Mouse (Mus musculus) heart, embryonic 11.5 days (tissue): ENCODE measurements around the gene Ak8. TPM values are rescaled to one million over a fixed set of nuclear protein-coding genes. Genes with fewer than 3 reads are reported as not detected.

Experiments used
- ATAC-seq: fragments of 200-750 bp; cut with Nextera tagmentation; replicated peaks from 2 replicates; pipeline ENCODE4 v1.8.0; 2017; ENCODE audit warnings: moderate library complexity; ENCODE audit not compliant: insufficient number of reproducible peaks, low FRiP score, low TSS enrichment
- H3K27ac ChIP-seq: fragments of 300-500 bp; sonication (generic); 2 replicates; pipeline ENCODE4 v1.5.1; 2014; ENCODE audit warnings: mild to moderate bottlenecking, low read depth, low read length
- H3K27me3 ChIP-seq: fragments of 300-500 bp; sonication (generic); 2 replicates; pipeline ENCODE4 v1.6.1; 2014; ENCODE audit warnings: mild to moderate bottlenecking, low read length, mixed read lengths; ENCODE audit not compliant: control insufficient read depth, insufficient read depth
- H3K36me3 ChIP-seq: fragments of 300-500 bp; sonication (generic); 2 replicates; pipeline ENCODE4 v1.6.1; 2014; ENCODE audit warnings: mild to moderate bottlenecking, low read length, moderate library complexity, mixed read lengths; ENCODE audit not compliant: control insufficient read depth, insufficient read depth
- H3K4me1 ChIP-seq: fragments of 300-500 bp; sonication (generic); 2 replicates; pipeline ENCODE4 v1.6.1; 2014; ENCODE audit warnings: low read length; ENCODE audit not compliant: control insufficient read depth, insufficient read depth
- H3K4me2 ChIP-seq: fragments of 300-500 bp; sonication (generic); 2 replicates; pipeline ENCODE4 v1.6.1; 2014; ENCODE audit warnings: mild to moderate bottlenecking, moderate library complexity
- H3K4me3 ChIP-seq: fragments of 300-500 bp; sonication (generic); 2 replicates; pipeline ENCODE4 v1.5.1; 2014; ENCODE audit warnings: low read depth, low read length
- H3K9ac ChIP-seq: fragments of 300-500 bp; sonication (generic); 2 replicates; pipeline ENCODE4 v1.6.1; 2014; ENCODE audit warnings: mild to moderate bottlenecking, low read depth, low read length, moderate library complexity
- H3K9me3 ChIP-seq: fragments of 300-500 bp; sonication (generic); replicated peaks from 2 replicates; pipeline ENCODE4 v1.6.1; 2016; ENCODE audit warnings: low read length; ENCODE audit not compliant: control insufficient read depth
- WGBS: fragments of 180-500 bp; shearing (Covaris S2); extraction: QIAGEN DNeasy Blood & Tissue Kit; methylation state at CpG from one replicate; pipeline ENCODE4 v1.1.7; 2014; ENCODE audit not compliant: insufficient replicate concordance; 5-methylcytosine and 5-hydroxymethylcytosine counted together
- polyA plus RNA-seq: library from polyadenylated mRNA; unstranded; fragments of >200 nt; fragmentation: Nextera tagmentation; extraction: Ambion mirVana; gene quantifications from 2 replicates; pipeline ENCODE4 v1.2.1, GENCODE M21; 2014

Ak8 gene
- polyA plus RNA-seq, 1 experiment from 2014 or later: 1.2 TPM

DNA sequence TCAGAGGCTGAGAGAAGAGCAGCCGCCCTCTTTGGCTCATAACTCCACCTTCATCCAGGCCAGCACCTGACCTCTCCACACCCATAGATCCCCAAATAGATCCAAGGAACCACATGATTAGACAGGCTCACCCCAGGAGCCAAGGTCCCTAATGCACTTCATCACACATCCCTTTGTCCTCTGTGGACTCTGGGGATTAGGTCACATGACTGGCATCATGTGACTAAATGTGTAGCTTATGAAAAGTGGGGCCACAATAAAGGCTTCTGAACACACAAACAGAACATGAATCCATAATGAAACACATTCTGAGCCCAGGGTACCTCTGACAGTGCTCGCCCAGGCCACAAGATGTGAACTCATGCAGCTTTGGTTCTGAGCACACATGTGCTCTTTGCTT, 67.1 kb downstream of the Ak8 start:
- Histone ChIP-seq H3K27me3 (no peaks in the 10 kb centered on the region; the same call in 1 of the 2 replicates), H3K9me3 (no peaks in the 10 kb centered on the region), H3K4me2 (no peak overlapping the region), H3K4me3 (no peak overlapping the region), H3K4me1 (0 out of 2 replicates have a peak, but pooled peaks cover 3% of the 10 kb centered on the region), H3K27ac (no peak overlapping the region), H3K36me3 (no peaks in the 10 kb centered on the region), H3K9ac (no peak overlapping the region)
- WGBS: 80% methylated on average over 2 of the region's 2 CpGs
- no peak for ATAC-seq

DNA sequence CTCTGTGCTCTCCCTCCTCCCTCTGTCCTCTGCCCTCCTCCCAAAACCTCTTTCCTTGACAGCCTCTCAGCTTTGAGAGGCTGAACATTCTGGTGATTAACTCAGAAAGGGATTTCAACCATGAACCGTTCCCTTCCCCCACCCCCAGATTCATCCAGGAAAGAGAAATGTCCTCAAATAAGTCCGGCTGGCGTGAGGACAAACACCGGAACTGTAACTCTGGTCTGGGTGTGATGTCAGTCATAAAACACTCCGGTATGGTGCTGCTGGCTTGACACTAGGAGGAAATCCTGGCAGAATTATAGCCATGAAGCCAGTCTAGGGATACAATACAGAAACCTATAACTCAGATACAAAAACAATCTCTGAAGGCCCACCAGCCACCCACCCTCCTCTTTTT, 70.7 kb downstream of the Ak8 start:
- no peak overlapping the region for H3K4me2 ChIP-seq
- no peaks in the 10 kb centered on the region for H3K36me3 ChIP-seq
- H3K27ac ChIP-seq: no peak overlapping the region
- WGBS: 50% methylated on average over 5 of the region's 5 CpGs
- H3K9ac ChIP-seq: no peak overlapping the region
- H3K9me3 ChIP-seq: no peaks in the 10 kb centered on the region
- H3K4me1 ChIP-seq: peaks cover 12% of the 10 kb centered on the region
- H3K27me3 ChIP-seq: no peaks in the 10 kb centered on the region
- ATAC-seq: no peak
- H3K4me3 ChIP-seq: no peak overlapping the region

DNA sequence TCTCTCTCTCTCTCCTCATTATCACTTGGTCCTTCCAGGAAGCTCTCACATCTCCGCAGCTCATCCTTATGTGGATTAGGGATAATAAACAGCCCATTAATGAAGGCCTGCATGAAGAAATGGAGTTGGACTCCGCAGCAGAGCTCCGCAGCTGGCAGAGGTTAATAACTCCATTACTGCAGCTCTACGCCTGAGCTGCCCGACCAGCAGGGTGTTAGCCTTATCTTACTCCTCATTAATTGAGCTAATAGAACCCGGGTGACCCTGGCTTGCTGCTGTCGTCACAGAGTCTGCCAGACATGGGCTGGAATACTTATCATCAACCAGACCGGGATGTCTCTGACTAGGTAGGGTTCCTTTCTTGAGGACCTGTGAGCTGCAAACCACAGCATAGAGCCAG, 74.1 kb downstream of the Ak8 start:
- Histone ChIP-seq H3K9me3 (no peaks in the 10 kb centered on the region), H3K27ac (no peak overlapping the region), H3K9ac (no peak overlapping the region), H3K4me1 (peaks cover 27% of the 10 kb centered on the region), H3K4me2 (no peak overlapping the region), H3K4me3 (no peak overlapping the region), H3K36me3 (no peaks in the 10 kb centered on the region), H3K27me3 (no peaks in the 10 kb centered on the region)
- WGBS: 38% methylated on average over 8 of the region's 8 CpGs
- no peak for ATAC-seq

GRCm38 (mm10) chr2:28776728-28777127, 76.8 kb downstream of the Ak8 start:
- no peaks in the 10 kb centered on the region for H3K27me3 ChIP-seq
- no peaks in the 10 kb centered on the region for H3K36me3 ChIP-seq
- H3K9me3 ChIP-seq: no peaks in the 10 kb centered on the region
- H3K27ac ChIP-seq: no peak overlapping the region
- no peak for ATAC-seq
- H3K4me3 ChIP-seq: no peak overlapping the region
- peaks cover 24% of the 10 kb centered on the region for H3K4me1 ChIP-seq
- no peak overlapping the region for H3K9ac ChIP-seq
- WGBS: 61% methylated on average over 2 of the region's 2 CpGs
- H3K4me2 ChIP-seq: no peak overlapping the region

DNA sequence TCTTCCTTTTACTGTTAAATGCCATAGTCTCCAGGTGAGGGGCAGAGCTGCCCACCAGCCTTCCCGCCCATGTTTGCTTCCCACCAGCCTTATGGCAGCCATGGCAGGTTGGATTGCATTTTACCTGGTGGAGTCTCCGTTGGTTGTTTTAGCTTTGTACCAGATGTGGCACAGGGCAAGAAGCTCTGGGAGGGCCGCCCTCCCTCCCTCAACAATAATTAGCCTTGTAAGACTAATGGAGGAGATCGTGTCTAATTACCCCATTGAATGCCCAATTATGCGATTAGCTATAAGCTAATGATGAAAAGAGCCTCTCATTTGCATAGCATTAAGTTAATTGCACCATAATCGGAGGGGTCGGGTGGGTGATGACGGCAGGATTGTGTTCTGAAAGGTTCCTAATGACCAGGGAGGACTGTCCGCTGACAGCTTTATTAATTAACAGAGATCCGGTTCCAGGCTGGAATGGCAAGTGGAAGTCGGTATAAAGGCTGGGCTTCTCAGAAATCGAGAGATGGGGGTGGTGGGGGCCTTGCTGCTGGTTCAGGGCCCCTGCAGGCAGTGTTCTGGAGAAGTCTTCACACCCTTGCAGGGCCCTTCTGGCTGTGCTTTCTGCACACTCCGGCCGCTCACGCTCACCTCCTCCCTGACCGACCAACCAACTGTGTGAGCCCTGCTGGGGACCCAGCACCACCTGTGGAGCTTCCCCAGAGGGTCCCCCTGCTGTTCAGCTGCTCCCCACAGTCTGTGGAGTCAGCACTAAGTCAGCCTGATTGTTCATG, 80.2 kb downstream of the Ak8 start:
- Histone ChIP-seq H3K36me3 (no peaks in the 10 kb centered on the region), H3K27ac (no peak overlapping the region), H3K9ac (no peak overlapping the region), H3K9me3 (no peaks in the 10 kb centered on the region), H3K4me3 (no peak overlapping the region), H3K27me3 (no peaks in the 10 kb centered on the region), H3K4me2 (no peak overlapping the region), H3K4me1 (peaks cover 20% of the 10 kb centered on the region)
- WGBS: 71% methylated on average over 16 of the region's 16 CpGs
- no peak for ATAC-seq

GRCm38 (mm10) chr2:28781310-28781709, 81.3 kb downstream of the Ak8 start:
- 84% methylated on average over 4 of the region's 4 CpGs for WGBS
- Histone ChIP-seq H3K9ac (no peak overlapping the region), H3K4me3 (no peak overlapping the region), H3K36me3 (no peaks in the 10 kb centered on the region), H3K4me2 (no peak overlapping the region), H3K27me3 (no peaks in the 10 kb centered on the region), H3K4me1 (peaks cover 13% of the 10 kb centered on the region; the same call in 1 of the 2 replicates), H3K27ac (no peak overlapping the region), H3K9me3 (no peaks in the 10 kb centered on the region)
- ATAC-seq: no peak

GRCm38 (mm10) chr2:28786355-28787066, 86.5 kb downstream of the Ak8 start:
- Histone ChIP-seq H3K9me3 (no peaks in the 10 kb centered on the region), H3K27ac (no peak overlapping the region), H3K4me2 (no peak overlapping the region), H3K4me3 (no peak overlapping the region), H3K4me1 (no peaks in the 10 kb centered on the region), H3K27me3 (no peaks in the 10 kb centered on the region), H3K9ac (no peak overlapping the region), H3K36me3 (no peaks in the 10 kb centered on the region)
- 76% methylated on average over 16 of the region's 16 CpGs for WGBS
- no peak for ATAC-seq

- no peak for ATAC-seq
- WGBS: 71% methylated on average over 6 of the region's 6 CpGs
- Histone ChIP-seq H3K4me2 (no peak overlapping the region), H3K9ac (no peak overlapping the region), H3K36me3 (no peaks in the 10 kb centered on the region), H3K27ac (no peak overlapping the region), H3K9me3 (no peaks in the 10 kb centered on the region), H3K4me1 (no peaks in the 10 kb centered on the region), H3K27me3 (no peaks in the 10 kb centered on the region), H3K4me3 (no peak overlapping the region)
These were observed 87.2 kb downstream of the Ak8 start for GRCm38 (mm10) chr2:28787067-28787619.
